Mouse (Mus musculus) ES-E14 (cell line): ENCODE data around the gene Sstr3.

Source experiments
- CHD2 ChIP-seq: IDR thresholded peaks from 2 replicates; pipeline ENCODE4 v1.6.1; 2014; ENCODE audit warnings: mild to moderate bottlenecking, low read depth, low read length, inconsistent platforms
- HCFC1 ChIP-seq: IDR thresholded peaks from 2 replicates; pipeline ENCODE4 v1.6.1; 2012; ENCODE audit warnings: low read length, inconsistent platforms, borderline replicate concordance; ENCODE audit not compliant: insufficient read depth
- MAFK ChIP-seq: IDR thresholded peaks from 2 replicates; pipeline ENCODE4 v1.6.1; 2014; ENCODE audit warnings: mild to moderate bottlenecking, low read depth, low read length, inconsistent platforms; ENCODE audit not compliant: insufficient read depth
- ZC3H11A ChIP-seq: IDR thresholded peaks from 2 replicates; pipeline ENCODE4 v1.6.1; 2012; ENCODE audit warnings: low read depth, mild to moderate bottlenecking, inconsistent platforms, low read length, borderline replicate concordance
- ZNF384 ChIP-seq: IDR thresholded peaks from 2 replicates; pipeline ENCODE4 v1.6.1; 2012; ENCODE audit warnings: low read depth, low read length, inconsistent platforms

- TF ChIP-seq ZC3H11A = no peak
- TF ChIP-seq MAFK = no peak
- TF ChIP-seq HCFC1 = no peak
- TF ChIP-seq CHD2 = no peak
- TF ChIP-seq ZNF384 = no peak
Observed at GRCm38 (mm10) chr15:78549189-78549734, 4.8 kb upstream of the Sstr3 start.
